Comparison of ENCODE assay signal across 18 mouse cellular contexts in genomic region chr2:167662713-167663112, GRCm38 (mm10). TPM values are rescaled to one million over a fixed set of nuclear protein-coding genes. Genes with fewer than 3 reads are reported as not detected.
DNase-seq lines count a peak whose midpoint lies in the region; ATAC-seq and TF ChIP-seq lines count a peak whose summit lies in the region.
"Had no signal": no experiment of that assay in that cellular context is flagged by ENCODE, and none has a peak within 500 bp of the region (broad histone marks: within the 10 kb centered on the region; RNA-seq: fewer than 3 reads in every experiment).

No protein-coding gene starts in this region.

- H3K4me2 ChIP-seq in heart, embryonic 12.5 days = peak overlapping the region; percentile 99
- H3K4me2 ChIP-seq in kidney, embryonic 16.5 days (replicated peaks; ENCODE audit: low read depth, low read length) = no peak overlapping the region
- H3K4me2 ChIP-seq in embryonic facial prominence, embryonic 12.5 days (replicated peaks) = no peak overlapping the region
- H3K4me2 ChIP-seq in liver, embryonic 13.5 days = peak overlapping the region; percentile 84

- TF ChIP-seq POLR2A in thymus, adult 2 months (IDR thresholded peaks at IDR 0.05; ENCODE audit: control insufficient read depth, extremely low read depth, insufficient read depth, low read length, poor library complexity) = no peak

- no peaks in the 10 kb centered on the region for H3K9me3 ChIP-seq in heart, embryonic 12.5 days (replicated peaks)
- H3K9me3 ChIP-seq in kidney, embryonic 16.5 days (ENCODE audit: low read length) = no peaks in the 10 kb centered on the region
- H3K9me3 ChIP-seq in embryonic facial prominence, embryonic 12.5 days = no peaks in the 10 kb centered on the region
- H3K9me3 ChIP-seq in liver, embryonic 13.5 days (replicated peaks) = no peaks in the 10 kb centered on the region
- H3K9me3 ChIP-seq: midbrain, embryonic 12.5 days had no signal

- H3K36me3 ChIP-seq in heart, embryonic 12.5 days = peaks cover 4% of the 10 kb centered on the region
- H3K36me3 ChIP-seq in kidney, embryonic 16.5 days (ENCODE audit: insufficient read depth, low read length) = no peaks in the 10 kb centered on the region
- no peaks in the 10 kb centered on the region for H3K36me3 ChIP-seq in embryonic facial prominence, embryonic 12.5 days
- no peaks in the 10 kb centered on the region; the same call in 1 of the 2 replicates for H3K36me3 ChIP-seq in liver, embryonic 13.5 days
- H3K36me3 ChIP-seq in thymus, adult 2 months (ENCODE audit: control insufficient read depth, insufficient read depth, low read length) = no peaks in the 10 kb centered on the region

- 0 out of 2 replicates have a peak overlapping the region, but pooled peaks have one; percentile 16 for H3K9ac ChIP-seq in heart, embryonic 12.5 days
- H3K9ac ChIP-seq in kidney, embryonic 16.5 days (replicated peaks; ENCODE audit: low read length) = no peak overlapping the region
- H3K9ac ChIP-seq in embryonic facial prominence, embryonic 12.5 days = no peak overlapping the region
- peak overlapping the region; percentile 75 for H3K9ac ChIP-seq in liver, embryonic 13.5 days

- no peak for DNase-seq in heart, postnatal 4 days
- DNase-seq in kidney, adult 8-10 months = peak; percentile 63 to 74
- no peak for DNase-seq in liver, embryonic 13.5 days
- DNase-seq in thymus, adult 2 months = no peak
- DNase-seq in frontal cortex, postnatal 10 days (ENCODE audit: low spot score in 2 of 2) = no peak
- DNase-seq: adrenal gland, postnatal 36 days; B cell, adult 2 months; cerebellum, postnatal 36 days; gastrocnemius, postnatal 25 days; thymus, postnatal 14 days had no signal

- H3K4me3 ChIP-seq in heart, embryonic 12.5 days = 0 out of 2 replicates have a peak overlapping the region, but pooled peaks have one; percentile 97
- H3K4me3 ChIP-seq in kidney, embryonic 16.5 days (ENCODE audit: low read length) = no peak overlapping the region
- 0 out of 2 replicates have a peak overlapping the region, but pooled peaks have one; percentile 87 for H3K4me3 ChIP-seq in embryonic facial prominence, embryonic 12.5 days
- H3K4me3 ChIP-seq in liver, embryonic 13.5 days (replicated peaks) = peak overlapping the region; percentile 86; the same call in 1 of the 2 replicates
- H3K4me3 ChIP-seq in thymus, adult 2 months (ENCODE audit: control insufficient read depth, insufficient read depth, low read length) = no peak overlapping the region

- no peak for ATAC-seq in heart, embryonic 12.5 days (ENCODE audit: insufficient number of reproducible peaks, low FRiP score)
- no peak for ATAC-seq in kidney, embryonic 16.5 days (ENCODE audit: low FRiP score, low TSS enrichment)
- ATAC-seq in embryonic facial prominence, embryonic 12.5 days (ENCODE audit: insufficient number of reproducible peaks, insufficient read depth, low FRiP score, low TSS enrichment) = no peak
- no peak for ATAC-seq in liver, embryonic 13.5 days (ENCODE audit: low read depth)
- ATAC-seq: forebrain, embryonic 16.5 days; lung, postnatal 0 days had no signal

- no peak for TF ChIP-seq CTCF in thymus, adult 2 months (IDR thresholded peaks at IDR 0.05; ENCODE audit: borderline replicate concordance, control insufficient read depth, extremely low read depth, insufficient read depth, low read length, poor library complexity)

- 53% methylated on average over 6 of the region's 6 CpGs for WGBS in heart, embryonic 12.5 days
- 52% methylated on average over 6 of the region's 6 CpGs for WGBS in kidney, embryonic 16.5 days
- WGBS in embryonic facial prominence, embryonic 12.5 days = 60% methylated on average over 6 of the region's 6 CpGs
- WGBS in liver, embryonic 13.5 days (ENCODE audit: insufficient replicate concordance) = 34% methylated on average over 6 of the region's 6 CpGs
- WGBS in thymus, adult 2 months = 80% methylated on average over 6 of the region's 6 CpGs

- H3K27ac ChIP-seq in heart, embryonic 12.5 days (ENCODE audit: poor library complexity, severe bottlenecking) = no peak overlapping the region
- H3K27ac ChIP-seq in kidney, embryonic 16.5 days (ENCODE audit: low read length) = no peak overlapping the region
- H3K27ac ChIP-seq in embryonic facial prominence, embryonic 12.5 days = no peak overlapping the region
- H3K27ac ChIP-seq in liver, embryonic 13.5 days = no peak overlapping the region
- H3K27ac ChIP-seq in thymus, adult 2 months (ENCODE audit: control insufficient read depth, insufficient read depth, low read length) = no peak overlapping the region

- peaks cover 38% of the 10 kb centered on the region for H3K4me1 ChIP-seq in heart, embryonic 12.5 days (replicated peaks)
- H3K4me1 ChIP-seq in kidney, embryonic 16.5 days (ENCODE audit: insufficient read depth, low read length) = peaks cover 28% of the 10 kb centered on the region
- peaks cover 33% of the 10 kb centered on the region for H3K4me1 ChIP-seq in embryonic facial prominence, embryonic 12.5 days
- H3K4me1 ChIP-seq in liver, embryonic 13.5 days (replicated peaks) = peaks cover 44% of the 10 kb centered on the region
- peaks cover 40% of the 10 kb centered on the region for H3K4me1 ChIP-seq in thymus, adult 2 months (replicated peaks; ENCODE audit: control insufficient read depth, insufficient read depth, low read length)

- peaks cover 11% of the 10 kb centered on the region; the same call in 1 of the 2 replicates for H3K27me3 ChIP-seq in heart, embryonic 12.5 days (replicated peaks)
- no peaks in the 10 kb centered on the region for H3K27me3 ChIP-seq in kidney, embryonic 16.5 days (ENCODE audit: insufficient read depth, low read length)
- H3K27me3 ChIP-seq in embryonic facial prominence, embryonic 12.5 days = peaks cover 5% of the 10 kb centered on the region; the same call in 1 of the 2 replicates
- H3K27me3 ChIP-seq in liver, embryonic 13.5 days = peaks cover 24% of the 10 kb centered on the region
- no peaks in the 10 kb centered on the region for H3K27me3 ChIP-seq in thymus, adult 2 months (ENCODE audit: control insufficient read depth, insufficient read depth, low read length)

RNA-seq across cellular contexts. Expression of gene Gm20431, which starts 1.4 kb away (rescaled TPM):
- 10.4 and 11.5 TPM in 2 replicates for polyA plus RNA-seq in heart, embryonic 12.5 days (2016; fragmentation: Nextera tagmentation; extraction: Ambion mirVana)
- total RNA-seq in heart, postnatal 4 days (2021) = 10 to 100 TPM; 23.0 to 26.1 TPM
- 1.3 and 6.1 TPM in 2 replicates for polyA plus RNA-seq in kidney, embryonic 16.5 days (2015; fragmentation: Nextera tagmentation; extraction: Ambion mirVana)
- 10.8 and 16.2 TPM in 2 replicates for polyA plus RNA-seq in embryonic facial prominence, embryonic 12.5 days (2016; fragmentation: Nextera tagmentation; extraction: Ambion mirVana)
- polyA plus RNA-seq in liver, embryonic 13.5 days (2015; fragmentation: Nextera tagmentation; extraction: Ambion mirVana) = 2.9 TPM in 1 of 2 replicates, not detected in the other
- polyA plus RNA-seq in thymus, adult 2 months (2012; rRNA removed) = 9.5 and 15.3 TPM in 2 replicates
- total RNA-seq: hematopoietic stem cell, adult 5-6 weeks had no signal
- polyA plus RNA-seq: neural tube, embryonic 11.5 days had no signal

RNA-seq across cellular contexts. Expression of gene Cebpb, which starts 26.0 kb away (rescaled TPM):
- polyA plus RNA-seq in heart, embryonic 12.5 days (2016; fragmentation: Nextera tagmentation; extraction: Ambion mirVana) = 14.2 and 16.8 TPM in 2 replicates
- total RNA-seq in heart, postnatal 4 days (2021) = 10 to 100 TPM; 15.9 to 16.6 TPM
- polyA plus RNA-seq in kidney, embryonic 16.5 days (2015; fragmentation: Nextera tagmentation; extraction: Ambion mirVana) = 0.34 and 0.45 TPM in 2 replicates
- polyA plus RNA-seq in embryonic facial prominence, embryonic 12.5 days (2016; fragmentation: Nextera tagmentation; extraction: Ambion mirVana) = 7.1 and 7.8 TPM in 2 replicates
- polyA plus RNA-seq in liver, embryonic 13.5 days (2015; fragmentation: Nextera tagmentation; extraction: Ambion mirVana) = 6.3 and 7.4 TPM in 2 replicates
- polyA plus RNA-seq in thymus, adult 2 months (2012; rRNA removed) = 69.6 and 135 TPM in 2 replicates

RNA-seq across cellular contexts. Expression of gene Tmem189, which starts 26.9 kb away (rescaled TPM):
- 46.6 and 48.3 TPM in 2 replicates for polyA plus RNA-seq in heart, embryonic 12.5 days (2016; fragmentation: Nextera tagmentation; extraction: Ambion mirVana)
- total RNA-seq in heart, postnatal 4 days (2021) = 10 to 100 TPM; 41.1 to 41.6 TPM
- 54.9 and 58.8 TPM in 2 replicates for polyA plus RNA-seq in kidney, embryonic 16.5 days (2015; fragmentation: Nextera tagmentation; extraction: Ambion mirVana)
- 45.0 and 46.9 TPM in 2 replicates for polyA plus RNA-seq in embryonic facial prominence, embryonic 12.5 days (2016; fragmentation: Nextera tagmentation; extraction: Ambion mirVana)
- 16.1 and 17.1 TPM in 2 replicates for polyA plus RNA-seq in liver, embryonic 13.5 days (2015; fragmentation: Nextera tagmentation; extraction: Ambion mirVana)
- 209 and 215 TPM in 2 replicates for polyA plus RNA-seq in thymus, adult 2 months (2012; rRNA removed)

RNA-seq across cellular contexts. Expression of gene Ube2v1, which starts 30.8 kb away (rescaled TPM):
- 216 and 235 TPM in 2 replicates for polyA plus RNA-seq in heart, embryonic 12.5 days (2016; fragmentation: Nextera tagmentation; extraction: Ambion mirVana)
- 100 to 1,000 TPM; 131 to 137 TPM for total RNA-seq in heart, postnatal 4 days (2021)
- polyA plus RNA-seq in kidney, embryonic 16.5 days (2015; fragmentation: Nextera tagmentation; extraction: Ambion mirVana) = 319 and 338 TPM in 2 replicates
- polyA plus RNA-seq in embryonic facial prominence, embryonic 12.5 days (2016; fragmentation: Nextera tagmentation; extraction: Ambion mirVana) = 256 and 272 TPM in 2 replicates
- polyA plus RNA-seq in liver, embryonic 13.5 days (2015; fragmentation: Nextera tagmentation; extraction: Ambion mirVana) = 205 and 229 TPM in 2 replicates
- 161 and 174 TPM in 2 replicates for polyA plus RNA-seq in thymus, adult 2 months (2012; rRNA removed)

Comparison
In these comparisons a context has a peak if more than half of its experiments do, and no peak if none do; other contexts are left out.
1. H3K4me2 ChIP-seq: peak in heart, embryonic 12.5 days (single experiment) and liver, embryonic 13.5 days (single experiment); none in kidney, embryonic 16.5 days (single experiment) and embryonic facial prominence, embryonic 12.5 days (single experiment).
2. H3K4me3 ChIP-seq: peak in heart, embryonic 12.5 days (single experiment), embryonic facial prominence, embryonic 12.5 days (single experiment) and liver, embryonic 13.5 days (single experiment); none in kidney, embryonic 16.5 days (single experiment) and thymus, adult 2 months (single experiment).
3. H3K9ac ChIP-seq: peak in heart, embryonic 12.5 days (single experiment) and liver, embryonic 13.5 days (single experiment); none in kidney, embryonic 16.5 days (single experiment) and embryonic facial prominence, embryonic 12.5 days (single experiment).
4. DNase-seq: peak in kidney, adult 8-10 months (2 of 2); none in heart, postnatal 4 days (single experiment), liver, embryonic 13.5 days (single experiment), thymus, adult 2 months (single experiment) and frontal cortex, postnatal 10 days (0 of 2).